Mouse (Mus musculus): ENCODE data around the gene Acin1.

GRCm38 (mm10) chr14:54652787-54653186, 33.9 kb downstream of the Acin1 start:
- no peak for TF ChIP-seq CTCF (conservative IDR thresholded peaks at IDR 0.05; ENCODE audit: insufficient read depth, insufficient read length, low read depth, low read length)
- TF ChIP-seq POLR2A (IDR thresholded peaks at IDR 0.05; ENCODE audit: low read depth, low read length) = no peak

Measured in kidney, adult 2 months (tissue).